Mouse (Mus musculus) megakaryocyte, embryonic 14.5 days (primary cell): ENCODE data around the gene Clpx.

Experiments used
- FLI1 ChIP-seq: IDR thresholded peaks from 2 replicates; pipeline ENCODE4 v1.6.1; 2012; ENCODE audit warnings: low read length, inconsistent platforms, mixed read lengths
- GATA1 ChIP-seq: IDR thresholded peaks from 3 replicates; pipeline ENCODE4 v1.6.1; 2012; ENCODE audit warnings: mixed read lengths, low read length, inconsistent platforms, borderline replicate concordance

DNA sequence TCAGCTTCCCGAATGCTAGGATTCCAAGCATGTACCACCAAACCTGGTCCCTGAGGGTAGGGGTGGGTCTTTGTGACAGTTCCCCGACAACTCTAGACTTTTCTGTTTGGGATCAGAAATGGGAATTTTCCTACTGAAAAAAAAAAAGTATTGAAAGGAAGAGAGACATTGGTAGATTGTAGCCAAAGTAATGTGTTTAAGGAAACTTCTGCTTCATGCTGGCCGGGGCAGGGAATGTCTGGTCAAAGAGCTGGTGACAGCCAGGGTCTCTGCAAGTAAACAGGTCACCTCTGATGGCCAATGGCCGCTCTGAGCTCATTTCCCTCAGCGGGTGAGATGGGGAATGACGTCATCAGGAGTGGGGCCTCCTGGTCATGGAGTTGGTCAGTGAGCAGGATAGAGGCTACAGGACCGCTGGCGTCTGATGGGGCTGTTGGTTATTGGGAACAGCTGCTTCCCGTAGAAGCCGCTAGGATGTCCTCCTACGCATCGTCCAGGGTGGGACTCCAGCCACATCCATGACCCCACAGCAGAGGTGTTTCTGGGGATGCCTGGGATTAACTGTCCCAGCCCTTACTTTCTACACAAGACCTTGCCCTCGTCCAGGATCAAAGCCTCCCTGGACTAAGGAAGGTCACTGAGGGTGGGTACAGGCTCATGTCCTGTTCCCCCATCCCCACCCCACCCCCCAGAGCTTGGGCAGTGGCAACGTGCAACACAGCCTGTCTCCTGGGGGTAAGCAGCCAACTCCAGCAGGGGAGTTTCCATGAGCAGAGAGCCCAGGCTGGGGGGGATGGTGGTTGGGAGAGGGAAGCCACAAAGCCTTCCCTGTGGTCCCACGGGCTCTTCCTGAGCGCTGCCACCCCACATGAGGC is 46.3 kb upstream of the Clpx start:
- TF ChIP-seq GATA1 (no peak), FLI1 (no peak)
